Mouse (Mus musculus) cortical plate, adult 2 months (tissue): ENCODE results near the gene 1190002N15Rik. TPM values are rescaled to one million over a fixed set of nuclear protein-coding genes. Genes with fewer than 3 reads are reported as not detected.

Experiments used
- H3K27ac ChIP-seq: fragments of 200-500 bp; 2 replicates; pipeline ENCODE4 v1.5.1; 2012; ENCODE audit warnings: low read length, control low read depth, inconsistent platforms; ENCODE audit not compliant: insufficient read depth
- H3K4me1 ChIP-seq: fragments of 200-500 bp; 2 replicates; pipeline ENCODE4 v1.6.1; 2011; ENCODE audit warnings: low read length; ENCODE audit not compliant: control insufficient read depth, insufficient read depth
- H3K4me3 ChIP-seq: fragments of 200-500 bp; 2 replicates; pipeline ENCODE4 v1.5.1; 2011; ENCODE audit warnings: mild to moderate bottlenecking, low read length, control low read depth; ENCODE audit not compliant: insufficient read depth
- CTCF ChIP-seq: fragments of 200-500 bp; IDR thresholded peaks from 2 replicates; pipeline ENCODE4 v1.5.1; 2011; ENCODE audit warnings: mild to moderate bottlenecking, control low read depth, low read length; ENCODE audit not compliant: insufficient read depth; ENCODE audit errors: extremely low read depth
- POLR2A ChIP-seq: fragments of 200-500 bp; IDR thresholded peaks from 2 replicates; pipeline ENCODE4 v1.6.1; 2011; ENCODE audit warnings: mild to moderate bottlenecking, low read length, control low read depth; ENCODE audit not compliant: insufficient read depth; ENCODE audit errors: extremely low read depth
- polyA plus RNA-seq: library from polyadenylated mRNA; depleted of rRNA; stranded (reverse); fragments of >200 nt; gene quantifications from 2 replicates; pipeline ENCODE4 v1.2.3, GENCODE M21; 2012

1190002N15Rik gene
- polyA plus RNA-seq, 1 experiment: 28.5 TPM

- Histone ChIP-seq H3K27ac (no peak overlapping the region), H3K4me3 (no peak overlapping the region), H3K4me1 (no peaks in the 10 kb centered on the region; the same call in 1 of the 2 replicates)
- TF ChIP-seq CTCF (no peak), POLR2A (no peak)
These were observed 7.9 kb downstream of the 1190002N15Rik start for GRCm38 (mm10) chr9:94529987-94530386.

- no peak overlapping the region for H3K27ac ChIP-seq
- H3K4me3 ChIP-seq: no peak overlapping the region
- TF ChIP-seq POLR2A (no peak), CTCF (no peak)
- H3K4me1 ChIP-seq: no peaks in the 10 kb centered on the region; the same call in 1 of the 2 replicates
These were observed 8.6 kb downstream of the 1190002N15Rik start for GRCm38 (mm10) chr9:94529146-94529746.

GRCm38 (mm10) chr9:94526473-94526872, 11.4 kb downstream of the 1190002N15Rik start:
- H3K27ac ChIP-seq: no peak overlapping the region
- TF ChIP-seq CTCF: no peak
- no peak for TF ChIP-seq POLR2A
- no peak overlapping the region for H3K4me3 ChIP-seq
- H3K4me1 ChIP-seq: no peaks in the 10 kb centered on the region; the same call in 1 of the 2 replicates

- no peak overlapping the region for H3K27ac ChIP-seq
- no peaks in the 10 kb centered on the region for H3K4me1 ChIP-seq
- no peak for TF ChIP-seq CTCF
- no peak for TF ChIP-seq POLR2A
- H3K4me3 ChIP-seq: no peak overlapping the region
These were observed 25.6 kb downstream of the 1190002N15Rik start for GRCm38 (mm10) chr9:94512246-94512645.

GRCm38 (mm10) chr9:94511139-94511538, 26.7 kb downstream of the 1190002N15Rik start:
- no peak overlapping the region for H3K4me3 ChIP-seq
- TF ChIP-seq CTCF: no peak
- H3K27ac ChIP-seq: no peak overlapping the region
- H3K4me1 ChIP-seq: no peaks in the 10 kb centered on the region; the same call in 1 of the 2 replicates

GRCm38 (mm10) chr9:94506980-94507379, 30.9 kb downstream of the 1190002N15Rik start:
- TF ChIP-seq CTCF (no peak), POLR2A (no peak)
- Histone ChIP-seq H3K4me1 (no peaks in the 10 kb centered on the region; the same call in 1 of the 2 replicates), H3K27ac (no peak overlapping the region), H3K4me3 (no peak overlapping the region)

GRCm38 (mm10) chr9:94491467-94491866, 46.4 kb downstream of the 1190002N15Rik start:
- Histone ChIP-seq H3K27ac (no peak overlapping the region), H3K4me1 (peaks cover 4% of the 10 kb centered on the region), H3K4me3 (no peak overlapping the region)
- TF ChIP-seq POLR2A: no peak
- no peak for TF ChIP-seq CTCF

- peaks cover 4% of the 10 kb centered on the region for H3K4me1 ChIP-seq
- no peak for TF ChIP-seq CTCF
- TF ChIP-seq POLR2A: no peak
- H3K4me3 ChIP-seq: no peak overlapping the region
- H3K27ac ChIP-seq: no peak overlapping the region
These were observed 49.9 kb downstream of the 1190002N15Rik start for GRCm38 (mm10) chr9:94487976-94488375.

GRCm38 (mm10) chr9:94483291-94483879, 54.5 kb downstream of the 1190002N15Rik start:
- Histone ChIP-seq H3K27ac (no peak overlapping the region), H3K4me3 (no peak overlapping the region), H3K4me1 (no peaks in the 10 kb centered on the region)
- TF ChIP-seq CTCF (no peak), POLR2A (no peak)

- Histone ChIP-seq H3K27ac (no peak overlapping the region), H3K4me1 (no peaks in the 10 kb centered on the region), H3K4me3 (no peak overlapping the region)
- no peak for TF ChIP-seq POLR2A
- no peak for TF ChIP-seq CTCF
These were observed 55.5 kb downstream of the 1190002N15Rik start for GRCm38 (mm10) chr9:94482215-94482975.
